Mouse (Mus musculus): ENCODE results near the gene Scamp3. TPM values are rescaled to one million over a fixed set of nuclear protein-coding genes. Genes with fewer than 3 reads are reported as not detected.

Gene Scamp3
- polyA plus RNA-seq, 1 experiment from 2014 or later: 93.9 TPM

DNA sequence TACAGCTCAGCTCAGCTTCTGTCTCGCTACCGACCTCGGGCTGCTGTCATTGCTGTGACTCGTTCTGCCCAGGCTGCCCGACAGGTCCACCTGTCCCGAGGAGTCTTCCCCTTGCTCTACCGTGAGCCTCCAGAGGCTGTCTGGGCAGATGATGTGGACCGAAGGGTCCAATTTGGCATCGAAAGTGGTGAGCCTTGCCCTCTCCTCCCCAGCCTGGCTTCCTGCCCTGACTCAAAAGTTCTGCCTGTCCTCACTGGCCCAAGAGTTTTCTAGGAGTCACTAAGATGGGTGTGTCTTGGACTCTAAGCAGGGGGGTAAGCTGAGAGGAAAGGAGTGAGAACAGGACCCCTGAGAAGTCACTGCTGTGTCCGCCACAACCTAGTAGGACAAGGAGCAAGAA, 32.5 kb upstream of the Scamp3 start:
- H3K27me3 ChIP-seq (ENCODE audit: control insufficient read depth, insufficient read depth, low read length): peaks cover 48% of the 10 kb centered on the region
- H3K9me3 ChIP-seq (replicated peaks; ENCODE audit: control insufficient read depth, low read length): no peaks in the 10 kb centered on the region
- no peak for ATAC-seq (replicated peaks; ENCODE audit: extremely low read depth, insufficient read depth, low FRiP score)
- peaks cover 2% of the 10 kb centered on the region; the same call in 1 of the 2 replicates for H3K4me1 ChIP-seq (ENCODE audit: control insufficient read depth, insufficient read depth, low read length)
- no peak overlapping the region for H3K9ac ChIP-seq (ENCODE audit: low read length)
- H3K4me2 ChIP-seq (ENCODE audit: low read depth, low read length): no peak overlapping the region
- WGBS: 72% methylated on average over 10 of the region's 10 CpGs
- H3K27ac ChIP-seq (ENCODE audit: low read length): no peak overlapping the region
- no peaks in the 10 kb centered on the region for H3K36me3 ChIP-seq (ENCODE audit: control insufficient read depth, insufficient read depth)
- H3K4me3 ChIP-seq (ENCODE audit: low read length): no peak overlapping the region

DNA sequence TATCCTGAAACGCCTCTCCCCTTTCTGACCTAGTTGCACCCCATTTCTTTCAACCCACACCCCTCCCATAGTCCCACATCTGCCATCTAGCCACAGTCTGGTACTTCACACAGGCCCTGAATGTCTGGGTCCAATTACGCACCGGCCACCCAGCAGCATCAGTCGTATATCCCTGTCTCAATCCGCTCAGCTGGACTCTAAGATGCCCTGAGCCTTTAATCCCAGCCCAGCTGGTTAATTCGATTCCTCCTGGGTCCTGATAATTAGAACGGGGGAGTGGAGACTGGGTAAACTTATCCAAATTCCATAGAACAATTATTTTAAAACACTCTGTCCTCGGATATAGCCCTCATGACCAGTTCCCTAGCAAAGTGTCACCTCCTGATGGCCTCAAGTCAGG, 31.7 kb upstream of the Scamp3 start:
- H3K27ac ChIP-seq (ENCODE audit: low read length): no peak overlapping the region
- H3K36me3 ChIP-seq (ENCODE audit: control insufficient read depth, insufficient read depth): no peaks in the 10 kb centered on the region
- ATAC-seq (replicated peaks; ENCODE audit: extremely low read depth, insufficient read depth, low FRiP score): no peak
- no peak overlapping the region for H3K9ac ChIP-seq (ENCODE audit: low read length)
- no peak overlapping the region for H3K4me2 ChIP-seq (ENCODE audit: low read depth, low read length)
- H3K27me3 ChIP-seq (ENCODE audit: control insufficient read depth, insufficient read depth, low read length): peaks cover 53% of the 10 kb centered on the region
- WGBS: 60% methylated on average over 8 of the region's 8 CpGs
- no peaks in the 10 kb centered on the region for H3K9me3 ChIP-seq (replicated peaks; ENCODE audit: control insufficient read depth, low read length)
- H3K4me1 ChIP-seq (ENCODE audit: control insufficient read depth, insufficient read depth, low read length): peaks cover 2% of the 10 kb centered on the region; the same call in 1 of the 2 replicates
- H3K4me3 ChIP-seq (ENCODE audit: low read length): no peak overlapping the region

DNA sequence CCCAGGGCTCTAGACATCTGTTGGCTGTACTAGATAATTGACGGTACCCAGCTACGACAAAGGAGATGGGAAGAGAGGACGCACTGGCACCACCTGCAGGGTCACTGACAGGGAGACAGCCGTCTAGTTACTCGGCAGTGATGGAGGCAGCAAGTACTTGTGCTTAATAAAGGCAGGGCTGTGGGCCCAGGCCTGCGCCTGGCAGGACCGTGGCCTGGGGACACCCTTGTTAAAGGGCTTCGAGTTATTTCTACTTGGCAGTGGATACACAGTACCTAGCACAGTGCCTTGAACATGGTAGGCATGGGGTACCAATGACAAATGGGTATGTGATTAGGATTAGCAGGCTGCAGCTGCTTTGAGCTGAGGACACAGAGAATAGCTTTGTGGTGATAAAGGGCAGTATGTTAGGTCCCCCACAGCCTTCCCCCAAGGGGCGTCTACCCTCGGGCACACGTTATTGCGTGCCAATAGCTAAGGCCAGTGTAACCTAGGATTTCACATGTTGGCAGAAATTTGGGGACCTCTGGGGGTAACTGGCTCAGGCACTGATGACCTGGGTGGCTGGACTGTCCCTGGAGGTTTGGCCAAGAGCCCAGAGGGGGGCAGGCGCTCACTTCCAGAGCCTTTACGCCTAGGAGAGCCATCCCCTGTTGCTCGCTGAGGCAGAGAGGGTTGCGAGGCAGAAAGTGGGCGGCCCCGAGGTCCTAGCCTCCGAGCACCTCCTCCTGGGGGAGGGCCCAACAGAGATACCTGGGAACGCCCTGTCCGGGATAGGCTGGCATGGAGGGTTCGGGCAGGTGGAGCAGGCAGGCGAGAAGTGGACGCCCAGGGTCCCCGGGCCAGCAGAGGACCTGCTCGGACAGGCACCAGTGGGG, 29.9 kb upstream of the Scamp3 start:
- peak overlapping the region; percentile 34; the same call in 1 of the 2 replicates for H3K4me3 ChIP-seq (ENCODE audit: low read length)
- peaks cover 60% of the 10 kb centered on the region for H3K27me3 ChIP-seq (ENCODE audit: control insufficient read depth, insufficient read depth, low read length)
- WGBS: 19% methylated on average over 26 of the region's 26 CpGs
- H3K4me2 ChIP-seq (ENCODE audit: low read depth, low read length): peak overlapping the region; percentile 50
- H3K9me3 ChIP-seq (replicated peaks; ENCODE audit: control insufficient read depth, low read length): no peaks in the 10 kb centered on the region
- H3K9ac ChIP-seq (ENCODE audit: low read length): no peak overlapping the region
- H3K27ac ChIP-seq (ENCODE audit: low read length): no peak overlapping the region
- no peaks in the 10 kb centered on the region for H3K36me3 ChIP-seq (ENCODE audit: control insufficient read depth, insufficient read depth)
- no peak for ATAC-seq (replicated peaks; ENCODE audit: extremely low read depth, insufficient read depth, low FRiP score)
- peaks cover 2% of the 10 kb centered on the region; the same call in 1 of the 2 replicates for H3K4me1 ChIP-seq (ENCODE audit: control insufficient read depth, insufficient read depth, low read length)

DNA sequence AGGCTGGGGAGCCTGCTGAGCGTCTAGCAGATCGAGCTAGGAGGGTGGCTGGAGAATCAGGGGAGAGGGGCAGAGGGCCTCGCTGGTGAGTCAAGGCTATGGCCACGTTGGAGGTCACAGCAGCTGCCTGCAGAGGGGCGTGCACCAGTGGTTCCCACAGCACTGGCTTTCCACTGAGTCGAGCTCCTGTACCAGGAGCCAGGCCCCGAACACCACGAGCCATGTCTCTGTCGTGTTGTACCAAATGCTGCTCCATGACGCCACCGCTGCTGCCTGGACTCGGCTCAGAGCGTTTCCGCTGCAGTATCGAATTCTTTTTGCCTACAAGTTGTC, 29.3 kb upstream of the Scamp3 start:
- Histone ChIP-seq H3K4me3 (ENCODE audit: low read length) (peak overlapping the region; percentile 34; the same call in 1 of the 2 replicates), H3K9me3 (replicated peaks; ENCODE audit: control insufficient read depth, low read length) (no peaks in the 10 kb centered on the region), H3K27ac (ENCODE audit: low read length) (no peak overlapping the region), H3K9ac (ENCODE audit: low read length) (no peak overlapping the region), H3K36me3 (ENCODE audit: control insufficient read depth, insufficient read depth) (no peaks in the 10 kb centered on the region), H3K4me1 (ENCODE audit: control insufficient read depth, insufficient read depth, low read length) (peaks cover 2% of the 10 kb centered on the region; the same call in 1 of the 2 replicates), H3K27me3 (ENCODE audit: control insufficient read depth, insufficient read depth, low read length) (peaks cover 60% of the 10 kb centered on the region), H3K4me2 (ENCODE audit: low read depth, low read length) (peak overlapping the region; percentile 50)
- 5% methylated on average over 15 of the region's 15 CpGs for WGBS
- no peak for ATAC-seq (replicated peaks; ENCODE audit: extremely low read depth, insufficient read depth, low FRiP score)

DNA sequence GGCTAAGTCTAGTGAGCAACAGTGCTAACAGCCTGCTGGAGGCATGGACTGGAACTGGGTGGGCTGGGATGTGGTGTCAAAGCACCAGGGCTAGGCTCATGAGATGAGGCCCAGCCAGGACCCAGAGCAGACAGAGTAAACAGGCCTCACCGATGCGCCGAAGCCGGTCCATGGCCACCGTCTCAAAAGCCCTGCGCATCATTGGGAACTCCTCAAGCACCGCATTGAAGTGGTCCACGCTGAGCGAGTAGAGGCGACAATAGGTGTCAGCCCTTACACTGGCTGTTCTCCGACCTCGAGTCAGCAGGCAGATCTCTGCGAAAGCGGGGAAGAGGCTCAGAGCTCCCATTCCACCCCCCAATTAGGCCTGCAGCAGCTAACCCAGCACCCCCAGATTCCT, 28.7 kb upstream of the Scamp3 start:
- H3K9ac ChIP-seq (ENCODE audit: low read length): no peak overlapping the region
- H3K27me3 ChIP-seq (ENCODE audit: control insufficient read depth, insufficient read depth, low read length): peaks cover 60% of the 10 kb centered on the region
- no peak for ATAC-seq (replicated peaks; ENCODE audit: extremely low read depth, insufficient read depth, low FRiP score)
- H3K4me2 ChIP-seq (ENCODE audit: low read depth, low read length): no peak overlapping the region
- H3K4me3 ChIP-seq (ENCODE audit: low read length): no peak overlapping the region
- no peak overlapping the region for H3K27ac ChIP-seq (ENCODE audit: low read length)
- no peaks in the 10 kb centered on the region for H3K9me3 ChIP-seq (replicated peaks; ENCODE audit: control insufficient read depth, low read length)
- 73% methylated on average over 14 of the region's 14 CpGs for WGBS
- H3K4me1 ChIP-seq (ENCODE audit: control insufficient read depth, insufficient read depth, low read length): peaks cover 2% of the 10 kb centered on the region; the same call in 1 of the 2 replicates
- no peaks in the 10 kb centered on the region for H3K36me3 ChIP-seq (ENCODE audit: control insufficient read depth, insufficient read depth)

DNA sequence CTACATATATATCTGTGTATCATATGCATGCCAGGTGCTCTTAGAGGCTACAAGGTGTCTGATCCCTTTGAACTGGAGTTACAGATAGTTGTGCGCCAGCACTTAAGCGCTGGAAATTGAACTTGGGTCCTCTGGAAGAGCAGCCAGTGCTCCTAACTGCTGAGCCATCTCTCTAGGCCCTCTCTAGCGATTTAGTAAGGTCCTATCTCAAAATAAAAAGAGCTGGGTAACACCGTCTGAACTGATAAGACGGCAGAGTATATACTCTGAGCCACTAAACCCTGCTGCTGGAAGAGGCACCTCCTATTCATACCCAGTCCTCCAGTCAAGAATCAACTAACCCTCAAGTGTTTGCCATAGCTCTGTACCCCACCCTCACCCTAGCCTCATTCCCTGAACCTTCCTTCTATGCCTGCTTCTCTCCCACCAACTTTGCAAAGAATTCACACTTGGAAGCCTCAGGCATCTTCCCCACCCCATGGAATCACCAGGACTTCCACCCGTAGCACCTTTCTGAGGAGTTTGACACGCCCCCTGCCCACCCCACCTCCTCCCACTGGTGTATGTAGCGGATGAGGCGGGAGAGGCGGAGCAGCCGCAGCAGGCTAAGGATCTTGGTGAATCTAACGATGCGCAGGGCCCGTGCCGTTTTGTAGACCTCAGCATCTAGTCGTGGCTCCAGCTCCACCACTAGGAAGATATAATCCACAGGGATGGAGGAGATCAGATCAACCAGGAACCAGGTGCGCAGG, 25.0 kb upstream of the Scamp3 start:
- H3K27me3 ChIP-seq (ENCODE audit: control insufficient read depth, insufficient read depth, low read length): peaks cover 37% of the 10 kb centered on the region
- no peak for ATAC-seq (replicated peaks; ENCODE audit: extremely low read depth, insufficient read depth, low FRiP score)
- 43% methylated on average over 17 of the region's 17 CpGs for WGBS

DNA sequence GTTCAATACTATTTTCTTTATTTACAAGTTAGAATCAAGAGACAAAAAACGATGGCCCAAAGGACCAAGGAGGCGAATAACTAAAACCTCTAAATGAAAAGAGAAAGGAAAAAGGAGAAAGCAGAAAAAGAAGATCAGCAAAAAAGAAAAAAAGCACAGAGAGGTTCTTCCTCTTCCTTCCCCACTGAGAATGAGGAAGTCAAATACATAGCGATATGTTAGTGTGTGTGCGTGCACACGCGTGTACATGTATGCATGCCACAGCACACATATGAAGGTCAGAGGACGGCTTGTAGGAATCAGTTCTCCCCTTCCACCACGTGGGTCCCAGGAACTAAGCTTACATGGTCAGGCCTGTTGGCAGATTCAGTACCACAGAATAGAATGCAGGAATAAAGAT, 20.3 kb upstream of the Scamp3 start:
- Histone ChIP-seq H3K9me3 (replicated peaks; ENCODE audit: control insufficient read depth, low read length) (no peaks in the 10 kb centered on the region), H3K4me3 (ENCODE audit: low read length) (no peak overlapping the region), H3K27ac (ENCODE audit: low read length) (no peak overlapping the region), H3K36me3 (ENCODE audit: control insufficient read depth, insufficient read depth) (no peaks in the 10 kb centered on the region), H3K4me1 (ENCODE audit: control insufficient read depth, insufficient read depth, low read length) (peaks cover 6% of the 10 kb centered on the region), H3K27me3 (ENCODE audit: control insufficient read depth, insufficient read depth, low read length) (peaks cover 12% of the 10 kb centered on the region), H3K9ac (ENCODE audit: low read length) (no peak overlapping the region), H3K4me2 (ENCODE audit: low read depth, low read length) (no peak overlapping the region)
- no peak for ATAC-seq (replicated peaks; ENCODE audit: extremely low read depth, insufficient read depth, low FRiP score)
- WGBS: 78% methylated on average over 8 of the region's 8 CpGs

More for the DNA sequence above, 25.0 kb upstream of the Scamp3 start:
- peaks cover 2% of the 10 kb centered on the region; the same call in 1 of the 2 replicates for H3K4me1 ChIP-seq (ENCODE audit: control insufficient read depth, insufficient read depth, low read length)
- no peak overlapping the region for H3K4me3 ChIP-seq (ENCODE audit: low read length)
- H3K27ac ChIP-seq (ENCODE audit: low read length): no peak overlapping the region
- no peaks in the 10 kb centered on the region for H3K9me3 ChIP-seq (replicated peaks; ENCODE audit: control insufficient read depth, low read length)
- no peaks in the 10 kb centered on the region for H3K36me3 ChIP-seq (ENCODE audit: control insufficient read depth, insufficient read depth)
- no peak overlapping the region for H3K4me2 ChIP-seq (ENCODE audit: low read depth, low read length)
- no peak overlapping the region for H3K9ac ChIP-seq (ENCODE audit: low read length)

DNA sequence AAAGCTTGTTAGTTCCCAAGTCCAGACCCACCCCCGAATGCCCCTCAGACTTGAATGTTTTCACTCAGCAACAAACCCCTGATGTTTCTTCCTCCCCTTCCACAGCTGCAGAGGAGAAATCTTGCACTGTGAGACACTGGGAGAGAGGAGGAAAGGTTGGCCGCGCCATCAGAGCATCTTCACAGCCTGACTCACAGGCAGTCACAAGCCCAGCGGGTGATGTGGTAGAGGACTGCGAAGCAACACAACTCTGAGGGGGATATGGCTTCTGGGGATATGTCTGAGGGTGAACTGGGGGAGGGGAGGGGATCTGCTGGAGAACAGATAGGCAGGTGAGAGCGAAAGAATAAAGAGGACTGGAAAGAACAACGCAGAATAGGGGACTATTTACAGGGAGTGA, 18.6 kb upstream of the Scamp3 start:
- Histone ChIP-seq H3K27ac (ENCODE audit: low read length) (no peak overlapping the region), H3K9me3 (replicated peaks; ENCODE audit: control insufficient read depth, low read length) (no peaks in the 10 kb centered on the region), H3K27me3 (ENCODE audit: control insufficient read depth, insufficient read depth, low read length) (peaks cover 12% of the 10 kb centered on the region), H3K9ac (ENCODE audit: low read length) (no peak overlapping the region), H3K4me3 (ENCODE audit: low read length) (no peak overlapping the region), H3K4me2 (ENCODE audit: low read depth, low read length) (no peak overlapping the region), H3K36me3 (ENCODE audit: control insufficient read depth, insufficient read depth) (no peaks in the 10 kb centered on the region), H3K4me1 (ENCODE audit: control insufficient read depth, insufficient read depth, low read length) (peaks cover 7% of the 10 kb centered on the region)
- 12% methylated on average over 7 of the region's 7 CpGs for WGBS
- no peak for ATAC-seq (replicated peaks; ENCODE audit: extremely low read depth, insufficient read depth, low FRiP score)

DNA sequence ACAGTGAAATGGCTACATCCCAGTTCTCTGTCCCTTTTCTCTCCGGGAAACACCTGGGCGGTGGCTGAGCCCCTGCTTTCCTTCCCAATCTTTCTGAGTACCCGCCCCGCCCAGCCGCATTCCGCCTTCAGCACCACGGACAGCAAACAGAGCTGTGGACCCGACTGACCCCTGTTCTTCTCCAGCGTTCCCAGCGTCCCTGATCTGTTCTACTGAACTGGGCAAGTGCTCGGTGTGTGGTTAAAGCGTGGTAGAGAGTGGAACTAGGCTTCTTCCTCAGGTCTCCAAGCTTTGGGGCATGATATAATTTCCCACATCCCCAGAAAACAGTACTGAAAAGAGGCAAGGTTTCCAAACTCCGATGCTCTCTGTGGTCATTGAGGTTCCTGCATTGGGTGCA, 18.1 kb upstream of the Scamp3 start:
- no peak for ATAC-seq (replicated peaks; ENCODE audit: extremely low read depth, insufficient read depth, low FRiP score)
- no peak overlapping the region for H3K9ac ChIP-seq (ENCODE audit: low read length)
- H3K27me3 ChIP-seq (ENCODE audit: control insufficient read depth, insufficient read depth, low read length): peaks cover 12% of the 10 kb centered on the region
- H3K4me1 ChIP-seq (ENCODE audit: control insufficient read depth, insufficient read depth, low read length): peaks cover 12% of the 10 kb centered on the region
- H3K9me3 ChIP-seq (replicated peaks; ENCODE audit: control insufficient read depth, low read length): no peaks in the 10 kb centered on the region
- 2% methylated on average over 13 of the region's 13 CpGs for WGBS
- no peaks in the 10 kb centered on the region for H3K36me3 ChIP-seq (ENCODE audit: control insufficient read depth, insufficient read depth)
- H3K4me3 ChIP-seq (ENCODE audit: low read length): peak overlapping the region; percentile 66
- no peak overlapping the region for H3K27ac ChIP-seq (ENCODE audit: low read length)
- peak overlapping the region; percentile 90 for H3K4me2 ChIP-seq (ENCODE audit: low read depth, low read length)
